In the genomic region with DNA sequence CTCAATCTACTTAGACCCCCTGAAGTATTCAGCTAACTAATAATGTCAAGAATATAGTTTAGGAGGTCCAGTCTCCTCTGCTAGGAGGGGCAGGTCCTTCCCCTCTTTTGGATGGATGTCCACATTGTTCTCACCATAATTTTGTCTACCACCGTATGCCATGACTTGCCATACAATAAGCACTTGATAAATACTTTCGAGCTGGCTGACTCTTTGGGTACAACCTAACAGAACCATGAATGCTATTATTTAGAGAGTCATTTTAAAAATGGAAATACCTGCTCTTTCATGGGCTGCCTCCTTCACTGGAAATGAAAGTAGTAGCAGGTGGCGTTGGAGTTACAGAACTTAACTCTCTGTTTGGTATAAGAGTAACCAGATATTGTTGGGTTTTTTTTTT, we compare ENCODE assay signal across 24 mouse cellular contexts. TPM values are rescaled to one million over a fixed set of nuclear protein-coding genes. Genes with fewer than 3 reads are reported as not detected.
DNase-seq lines count a peak whose midpoint lies in the region; ATAC-seq and TF ChIP-seq lines count a peak whose summit lies in the region.
"Had no signal": no experiment of that assay in that cellular context is flagged by ENCODE, and none has a peak within 500 bp of the region (broad histone marks: within the 10 kb centered on the region; RNA-seq: fewer than 3 reads in every experiment).

No protein-coding gene starts in this region.

- intact Hi-C loops in heart, adult 2 months (cut with DNase I): loop anchor here (5.0 kb wide), 2 partner anchors 113 to 178 kb away; no protein-coding TSS in a partner anchor

- no peak overlapping the region for H3K4me3 ChIP-seq in heart, embryonic 10.5 days
- H3K4me3 ChIP-seq in heart, adult 2 months: no peak overlapping the region
- H3K4me3 ChIP-seq in CH12.LX (replicated peaks in 1 of 3; ENCODE audit: low read depth in 2 of 3, low read length in 2 of 3, poor library complexity in 1 of 3): no peak overlapping the region
- no peak overlapping the region for H3K4me3 ChIP-seq in forebrain, embryonic 15.5 days
- H3K4me3 ChIP-seq: embryonic facial prominence, embryonic 13.5 days; embryonic facial prominence, embryonic 15.5 days; erythroblast, embryonic 14.5 days; forebrain, embryonic 10.5 days; forebrain, embryonic 12.5 days had no signal

- TF ChIP-seq POLR2A in heart, adult 2 months (IDR thresholded peaks at IDR 0.05; ENCODE audit: insufficient read depth, low read depth, low read length): no peak
- no peak for TF ChIP-seq POLR2A in CH12.LX (IDR thresholded peaks at IDR 0.05; ENCODE audit: low read depth, low read length)

- no peak overlapping the region for H3K27ac ChIP-seq in heart, embryonic 10.5 days
- no peak overlapping the region for H3K27ac ChIP-seq in heart, adult 2 months
- no peak overlapping the region for H3K27ac ChIP-seq in CH12.LX (ENCODE audit: insufficient read depth, low read depth)
- no peak overlapping the region for H3K27ac ChIP-seq in forebrain, embryonic 15.5 days (replicated peaks)
- H3K27ac ChIP-seq: embryonic facial prominence, embryonic 13.5 days; embryonic facial prominence, embryonic 15.5 days; forebrain, embryonic 10.5 days; forebrain, embryonic 12.5 days had no signal

- no peak for ATAC-seq in forebrain, embryonic 15.5 days (replicated peaks)
- no peak for ATAC-seq in monocyte, adult 5-6 weeks (replicated peaks; ENCODE audit: insufficient number of reproducible peaks, low FRiP score, low TSS enrichment, poor library complexity, severe bottlenecking)
- ATAC-seq: CD4-positive, CD25-positive, alpha-beta regulatory T cell, adult 4 months; forebrain, embryonic 14.5 days; forebrain, postnatal 0 days had no signal

- H3K9me3 ChIP-seq in heart, embryonic 10.5 days: no peaks in the 10 kb centered on the region
- no peaks in the 10 kb centered on the region for H3K9me3 ChIP-seq in CH12.LX (replicated peaks; ENCODE audit: low read length)
- no peaks in the 10 kb centered on the region for H3K9me3 ChIP-seq in forebrain, embryonic 15.5 days
- H3K9me3 ChIP-seq: embryonic facial prominence, embryonic 13.5 days; embryonic facial prominence, embryonic 15.5 days; forebrain, embryonic 10.5 days; forebrain, embryonic 12.5 days had no signal

- no peak for TF ChIP-seq CTCF in heart, adult 2 months (IDR thresholded peaks at IDR 0.05)
- no peak for TF ChIP-seq CTCF in CH12.LX (conservative IDR thresholded peaks at IDR 0.05 in 1 of 2, IDR thresholded peaks at IDR 0.05 in 1 of 2; ENCODE audit: low read depth in 2 of 2, low read length in 2 of 2)

- in situ Hi-C loops in CH12.LX (cut with MboI; ENCODE audit: low pct_ligation_motif_present, low pct_unique_long_range_greater_than_20kb, low sequenced_read_pairs): no loop called here

- H3K36me3 ChIP-seq in heart, embryonic 10.5 days: no peaks in the 10 kb centered on the region
- H3K36me3 ChIP-seq in heart, adult 2 months (ENCODE audit: control insufficient read depth, insufficient read depth, low read length): no peaks in the 10 kb centered on the region
- peaks cover 0 to 22% of the 10 kb centered on the region in 2 experiments for H3K36me3 ChIP-seq in CH12.LX (replicated peaks in 1 of 2; ENCODE audit: control insufficient read depth in 1 of 2, insufficient read depth in 1 of 2, low read length in 1 of 2)
- H3K36me3 ChIP-seq in forebrain, embryonic 15.5 days: no peaks in the 10 kb centered on the region
- H3K36me3 ChIP-seq: embryonic facial prominence, embryonic 13.5 days; embryonic facial prominence, embryonic 15.5 days; forebrain, embryonic 10.5 days; forebrain, embryonic 12.5 days had no signal

- peaks cover 9% of the 10 kb centered on the region; the same call in 1 of the 2 replicates for H3K4me1 ChIP-seq in heart, embryonic 10.5 days
- peaks cover 2% of the 10 kb centered on the region; the same call in 1 of the 2 replicates for H3K4me1 ChIP-seq in heart, adult 2 months (ENCODE audit: control insufficient read depth, insufficient read depth, low read length)
- H3K4me1 ChIP-seq in CH12.LX (ENCODE audit: control insufficient read depth in 1 of 2, insufficient read depth in 2 of 2): peaks cover 5 to 36% of the 10 kb centered on the region in 2 experiments; a peak in 3 of 4 replicates
- H3K4me1 ChIP-seq in forebrain, embryonic 15.5 days: peaks cover 8% of the 10 kb centered on the region

- peak; percentile 17 for DNase-seq in heart, embryonic 10.5 days (ENCODE audit: low spot score)
- DNase-seq in heart, adult 2 months: no peak
- no peak for DNase-seq in CH12.LX (ENCODE audit: extremely low read depth)
- DNase-seq: adrenal gland, adult 2 months; adrenal gland, postnatal 10 days; adrenal gland, postnatal 25 days; B cell, adult 2 months; cerebellum, adult 11 months; cerebellum, adult 18-20 months; cerebellum, adult 8-10 months; cerebellum, adult 9-11 months; cerebellum, postnatal 14 days; cerebellum, postnatal 36 days; embryo, embryonic 11 days; forebrain, postnatal 0 days had no signal

- TF ChIP-seq RAD21 in CH12.LX (IDR thresholded peaks at IDR 0.05; ENCODE audit: low read depth, low read length): no peak

- H3K79me2 ChIP-seq in heart, adult 2 months (replicated peaks; ENCODE audit: control insufficient read depth, insufficient read depth, low read length): no peaks in the 10 kb centered on the region
- H3K79me2 ChIP-seq in CH12.LX (replicated peaks; ENCODE audit: control insufficient read depth, extremely low read depth, insufficient read depth, poor library complexity, severe bottlenecking): no peaks in the 10 kb centered on the region; the same call in 1 of the 2 replicates

- dilution Hi-C loops in CH12.LX (cut with MboI; ENCODE audit: extremely low pct_ligation_motif_present, extremely low pct_unique_long_range_greater_than_20kb, low sequenced_read_pairs): no loop called here

- no peaks in the 10 kb centered on the region; the same call in 1 of the 2 replicates for H3K27me3 ChIP-seq in heart, embryonic 10.5 days (ENCODE audit: insufficient read depth, poor library complexity, severe bottlenecking)
- no peaks in the 10 kb centered on the region for H3K27me3 ChIP-seq in heart, adult 2 months (ENCODE audit: control insufficient read depth, insufficient read depth, low read length)
- no peaks in the 10 kb centered on the region for H3K27me3 ChIP-seq in CH12.LX (replicated peaks)
- H3K27me3 ChIP-seq in forebrain, embryonic 15.5 days: no peaks in the 10 kb centered on the region
- H3K27me3 ChIP-seq: embryonic facial prominence, embryonic 13.5 days; embryonic facial prominence, embryonic 15.5 days had no signal

- H3K9ac ChIP-seq in heart, adult 2 months (ENCODE audit: low read depth, low read length): no peak overlapping the region
- H3K9ac ChIP-seq in CH12.LX (ENCODE audit: insufficient read depth, low read depth): no peak overlapping the region; the same call in 1 of the 2 replicates
- no peak overlapping the region for H3K9ac ChIP-seq in forebrain, embryonic 15.5 days (replicated peaks)
- H3K9ac ChIP-seq: embryonic facial prominence, embryonic 13.5 days; embryonic facial prominence, embryonic 15.5 days; forebrain, embryonic 12.5 days; forebrain, postnatal 0 days had no signal

- WGBS in heart, embryonic 10.5 days: 89% methylated on average over 3 of the region's 3 CpGs
- WGBS in heart, adult 2 months: 85% methylated on average over 3 of the region's 3 CpGs
- 90% methylated on average over 3 of the region's 3 CpGs for WGBS in forebrain, embryonic 15.5 days

- TF ChIP-seq EP300 in heart, adult 2 months (IDR thresholded peaks at IDR 0.05; ENCODE audit: insufficient read depth, low read depth, low read length): no peak
- TF ChIP-seq EP300 in CH12.LX (IDR thresholded peaks at IDR 0.05; ENCODE audit: low read length): no peak

- H3K4me2 ChIP-seq in CH12.LX (ENCODE audit: insufficient read depth, low read depth, poor library complexity, severe bottlenecking): no peak overlapping the region
- H3K4me2 ChIP-seq in forebrain, embryonic 15.5 days (replicated peaks): no peak overlapping the region
- H3K4me2 ChIP-seq: embryonic facial prominence, embryonic 13.5 days; embryonic facial prominence, embryonic 15.5 days; forebrain, embryonic 12.5 days had no signal

TF ChIP-seq in CH12.LX, 34 proteins besides CTCF, POLR2A, EP300 and RAD21:
- TF ChIP-seq ZNF384 (IDR thresholded peaks at IDR 0.05; ENCODE audit: low read depth, low read length) (peak; percentile 43; the same call in 1 of the 2 replicates), NRF1 (IDR thresholded peaks at IDR 0.05; ENCODE audit: low read depth, low read length) (no peak)

RNA-seq across cellular contexts. Expression of gene Gpr155, which starts 3.6 kb away (rescaled TPM):
- 3.5 and 4.7 TPM in 2 replicates for polyA plus RNA-seq in heart, embryonic 10.5 days (2016; fragmentation: Nextera tagmentation; extraction: Ambion mirVana)
- total RNA-seq in heart, adult 2 months (2021): 10 to 100 TPM; 11.7 to 15.2 TPM
- 11.3 and 17.0 TPM in 2 replicates for polyA plus RNA-seq in heart, adult 2 months (2012; rRNA removed)
- total RNA-seq in CH12.LX (2012; rRNA removed): 3.2 and 4.4 TPM in 2 replicates
- 3.0 and 4.4 TPM in 2 replicates for total RNA-seq in CH12.LX (2014; rRNA removed)
- 4.0 and 5.7 TPM in 2 replicates for polyA plus RNA-seq in CH12.LX (2012; ENCODE audit: insufficient read length, low read depth)
- 10.9 and 11.2 TPM in 2 replicates for polyA plus RNA-seq in forebrain, embryonic 15.5 days (2015; fragmentation: Nextera tagmentation; extraction: Ambion mirVana)
- total RNA-seq in monocyte, adult 5-6 weeks (2017): 13.7 to 14.4 TPM (median 13.8 TPM) in 3 replicates
